Mouse (Mus musculus): Measurements from ENCODE around the gene Bmp7.

The Bmp7 gene

GRCm38 (mm10) chr2:172906146-172906545 is 34.0 kb downstream of the Bmp7 start:
- no peak for DNase-seq (ENCODE audit: low spot score)

GRCm38 (mm10) chr2:172905057-172905456 is 35.1 kb downstream of the Bmp7 start:
- no peak for DNase-seq (ENCODE audit: low spot score)

GRCm38 (mm10) chr2:172904614-172905013 is 35.5 kb downstream of the Bmp7 start:
- DNase-seq (ENCODE audit: low spot score), result no peak

- no peak for DNase-seq (ENCODE audit: low spot score)
These were observed 36.6 kb downstream of the Bmp7 start for GRCm38 (mm10) chr2:172903523-172903922.

- DNase-seq (ENCODE audit: low spot score), result no peak
These were observed 39.0 kb downstream of the Bmp7 start for GRCm38 (mm10) chr2:172900954-172901701.

GRCm38 (mm10) chr2:172889756-172890443 is 50.2 kb downstream of the Bmp7 start:
- DNase-seq (ENCODE audit: low spot score), result no peak

GRCm38 (mm10) chr2:172889222-172889621 is 50.9 kb downstream of the Bmp7 start:
- no peak for DNase-seq (ENCODE audit: low spot score)

GRCm38 (mm10) chr2:172888147-172888546 is 52.0 kb downstream of the Bmp7 start:
- no peak for DNase-seq (ENCODE audit: low spot score)

- DNase-seq (ENCODE audit: low spot score), result no peak
These were observed 54.3 kb downstream of the Bmp7 start for GRCm38 (mm10) chr2:172885861-172886260.

GRCm38 (mm10) chr2:172884584-172884983 is 55.5 kb downstream of the Bmp7 start:
- DNase-seq (ENCODE audit: low spot score), result no peak

GRCm38 (mm10) chr2:172875201-172875600 is 64.9 kb downstream of the Bmp7 start:
- no peak for DNase-seq (ENCODE audit: low spot score)

- no peak for DNase-seq (ENCODE audit: low spot score)
These were observed 73.8 kb downstream of the Bmp7 start for GRCm38 (mm10) chr2:172866356-172866755.

- DNase-seq (ENCODE audit: low spot score), result no peak
These were observed 75.0 kb downstream of the Bmp7 start for GRCm38 (mm10) chr2:172865165-172865564.

- no peak for DNase-seq (ENCODE audit: low spot score)
These were observed 75.6 kb downstream of the Bmp7 start for GRCm38 (mm10) chr2:172864566-172864965.

- peak; percentile 17 for DNase-seq (ENCODE audit: low spot score)
These were observed 76.7 kb downstream of the Bmp7 start for GRCm38 (mm10) chr2:172863469-172863856.

- DNase-seq (ENCODE audit: low spot score), result peak; percentile 53
These were observed 77.2 kb downstream of the Bmp7 start for GRCm38 (mm10) chr2:172862850-172863468.

GRCm38 (mm10) chr2:172862424-172862823 is 77.7 kb downstream of the Bmp7 start:
- no peak for DNase-seq (ENCODE audit: low spot score)

GRCm38 (mm10) chr2:172861590-172861989 is 78.5 kb downstream of the Bmp7 start:
- DNase-seq (ENCODE audit: low spot score), result no peak

GRCm38 (mm10) chr2:172860593-172860992 is 79.5 kb downstream of the Bmp7 start:
- DNase-seq (ENCODE audit: low spot score), result no peak

GRCm38 (mm10) chr2:172860104-172860503 is 80.0 kb downstream of the Bmp7 start:
- no peak for DNase-seq (ENCODE audit: low spot score)

GRCm38 (mm10) chr2:172857048-172857447 is 83.1 kb downstream of the Bmp7 start:
- DNase-seq (ENCODE audit: low spot score), result no peak

GRCm38 (mm10) chr2:172856549-172856948 is 83.6 kb downstream of the Bmp7 start:
- DNase-seq (ENCODE audit: low spot score), result no peak

GRCm38 (mm10) chr2:172854136-172854535 is 86.0 kb downstream of the Bmp7 start:
- no peak for DNase-seq (ENCODE audit: low spot score)
